Mouse (Mus musculus) hindbrain, embryonic 11.5 days (tissue): ENCODE data around the gene Scamp1. TPM values are rescaled to one million over a fixed set of nuclear protein-coding genes. Genes with fewer than 3 reads are reported as not detected.

ENCODE experiments used
- ATAC-seq: fragments of 200-750 bp; cut with Nextera tagmentation; 2 replicates; pipeline ENCODE4 v1.8.0; 2017; ENCODE audit warnings: mild to moderate bottlenecking, moderate TSS enrichment, moderate library complexity; ENCODE audit not compliant: low FRiP score
- DNase-seq: peaks from one replicate; pipeline ENCODE4 v3.0.0-alpha.2; 2015; ENCODE audit warnings: low spot score
- H3K27ac ChIP-seq: fragments of 300-500 bp; sonication (generic); 2 replicates; pipeline ENCODE4 v1.5.1; 2014; ENCODE audit warnings: mild to moderate bottlenecking, low read depth, low read length
- H3K27me3 ChIP-seq: fragments of 300-500 bp; sonication (generic); 2 replicates; pipeline ENCODE4 v1.6.1; 2014; ENCODE audit warnings: mild to moderate bottlenecking, low read length, moderate library complexity, mixed read lengths; ENCODE audit not compliant: control insufficient read depth, insufficient read depth
- H3K36me3 ChIP-seq: fragments of 300-500 bp; sonication (generic); 2 replicates; pipeline ENCODE4 v1.6.1; 2014; ENCODE audit warnings: mild to moderate bottlenecking, low read length, moderate library complexity, mixed read lengths; ENCODE audit not compliant: control insufficient read depth, insufficient read depth
- H3K4me1 ChIP-seq: fragments of 300-500 bp; sonication (generic); replicated peaks from 2 replicates; pipeline ENCODE4 v1.6.1; 2014; ENCODE audit warnings: low read length, mixed read lengths; ENCODE audit not compliant: control insufficient read depth, insufficient read depth
- H3K4me2 ChIP-seq: fragments of 300-500 bp; sonication (generic); replicated peaks from 2 replicates; pipeline ENCODE4 v1.6.1; 2014; ENCODE audit warnings: mild to moderate bottlenecking, low read depth, low read length
- H3K4me3 ChIP-seq: fragments of 300-500 bp; sonication (generic); 2 replicates; pipeline ENCODE4 v1.5.1; 2014; ENCODE audit warnings: low read depth, low read length
- H3K9ac ChIP-seq: fragments of 300-500 bp; sonication (generic); 2 replicates; pipeline ENCODE4 v1.6.1; 2014; ENCODE audit warnings: low read depth, low read length
- H3K9me3 ChIP-seq: fragments of 300-500 bp; sonication (generic); 2 replicates; pipeline ENCODE4 v1.6.1; 2016; ENCODE audit warnings: low read length; ENCODE audit not compliant: control insufficient read depth
- WGBS: fragments of 180-500 bp; shearing (Covaris S2); extraction: QIAGEN DNeasy Blood & Tissue Kit; methylation state at CpG from one replicate; pipeline ENCODE4 v1.1.7; 2014; 5-methylcytosine and 5-hydroxymethylcytosine counted together
- polyA plus RNA-seq: library from polyadenylated mRNA; unstranded; fragments of >200 nt; fragmentation: Nextera tagmentation; extraction: Ambion mirVana; gene quantifications from 2 replicates; pipeline ENCODE4 v1.2.1, GENCODE M21; 2014

Scamp1 gene
- polyA plus RNA-seq, 1 experiment from 2014 or later = 49.6 TPM

GRCm38 (mm10) chr13:94254286-94254685 lies 31.4 kb downstream of the Scamp1 start:
- ATAC-seq = no peak
- WGBS = 96% methylated on average over 3 of the region's 3 CpGs

DNA sequence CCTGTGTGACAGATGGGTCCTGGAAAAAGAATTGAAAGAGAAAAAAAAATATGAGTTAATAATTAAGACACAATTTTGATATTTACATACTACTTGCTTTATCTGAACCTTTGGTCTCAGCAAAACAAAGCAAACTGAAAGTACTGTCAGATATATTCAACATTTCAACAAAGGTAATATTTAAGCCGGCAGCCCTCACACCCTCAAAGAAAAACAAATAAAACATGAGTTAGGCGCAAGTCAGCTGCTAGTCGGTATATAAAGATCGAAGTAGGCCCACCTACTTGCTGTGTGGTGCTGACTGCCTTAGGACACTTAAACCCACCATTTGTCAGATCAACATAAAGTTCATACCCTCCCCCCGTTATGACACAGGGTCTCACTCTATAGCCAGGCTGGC lies 32.6 kb downstream of the Scamp1 start:
- WGBS = 91% methylated on average over 5 of the region's 5 CpGs

More at GRCm38 (mm10) chr13:94254286-94254685, 31.4 kb downstream of the Scamp1 start:
- no peak overlapping the region for H3K27ac ChIP-seq
- H3K9ac ChIP-seq = no peak overlapping the region
- no peaks in the 10 kb centered on the region for H3K27me3 ChIP-seq
- H3K9me3 ChIP-seq = no peaks in the 10 kb centered on the region
- no peak overlapping the region for H3K4me2 ChIP-seq
- DNase-seq = no peak
- H3K4me3 ChIP-seq = no peak overlapping the region
- no peaks in the 10 kb centered on the region for H3K4me1 ChIP-seq
- H3K36me3 ChIP-seq = no peaks in the 10 kb centered on the region

DNA sequence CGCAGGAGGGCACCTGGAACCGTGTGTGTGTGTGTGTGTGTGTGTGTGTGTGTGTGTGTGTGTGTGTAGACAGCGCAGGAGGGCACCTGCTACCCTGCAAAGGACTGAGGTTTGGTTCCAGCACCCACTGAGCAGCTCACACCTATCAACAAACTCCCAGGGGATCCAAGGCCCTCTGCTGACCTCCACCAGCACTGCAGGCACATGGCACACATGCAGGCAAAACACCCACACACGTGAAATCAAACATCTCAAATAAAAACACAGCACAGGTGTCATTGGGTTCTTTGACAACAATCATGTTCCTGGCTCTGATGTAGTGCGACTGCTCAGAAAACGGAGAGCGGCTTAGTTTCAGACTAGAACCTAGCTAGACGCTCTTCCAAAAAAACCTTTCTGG lies 34.9 kb downstream of the Scamp1 start:
- WGBS = 91% methylated on average over 7 of the region's 8 CpGs
- H3K9ac ChIP-seq = no peak overlapping the region
- no peaks in the 10 kb centered on the region for H3K27me3 ChIP-seq
- no peak overlapping the region for H3K4me2 ChIP-seq
- no peaks in the 10 kb centered on the region for H3K4me1 ChIP-seq
- no peaks in the 10 kb centered on the region for H3K36me3 ChIP-seq
- ATAC-seq = no peak
- no peak for DNase-seq
- H3K4me3 ChIP-seq = no peak overlapping the region
- H3K9me3 ChIP-seq = no peaks in the 10 kb centered on the region
- no peak overlapping the region for H3K27ac ChIP-seq

More for the DNA sequence above, 32.6 kb downstream of the Scamp1 start:
- H3K27ac ChIP-seq = no peak overlapping the region
- H3K36me3 ChIP-seq = no peaks in the 10 kb centered on the region
- H3K4me3 ChIP-seq = no peak overlapping the region
- ATAC-seq = no peak
- no peak overlapping the region for H3K4me2 ChIP-seq
- no peaks in the 10 kb centered on the region for H3K4me1 ChIP-seq
- no peaks in the 10 kb centered on the region for H3K9me3 ChIP-seq
- no peak for DNase-seq
- no peak overlapping the region for H3K9ac ChIP-seq
- no peaks in the 10 kb centered on the region for H3K27me3 ChIP-seq

DNA sequence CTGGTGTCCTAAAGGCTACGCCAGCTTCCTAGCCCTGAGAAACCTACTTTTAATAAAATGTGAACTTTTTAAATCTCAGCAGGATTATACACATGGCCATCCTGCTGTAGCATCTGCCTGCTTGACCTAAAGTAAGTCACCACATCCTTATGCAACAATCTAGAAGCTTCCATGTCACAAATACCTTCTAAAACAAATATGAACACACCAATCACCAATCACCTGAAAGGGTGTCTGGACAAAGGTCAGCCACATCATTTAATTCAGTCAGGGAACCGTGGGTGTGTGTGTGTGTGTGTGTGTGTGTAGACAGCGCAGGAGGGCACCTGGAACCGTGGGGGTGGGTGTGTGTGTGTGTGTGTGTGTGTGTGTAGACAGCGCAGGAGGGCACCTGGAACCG lies 35.5 kb downstream of the Scamp1 start:
- WGBS = 93% methylated on average over 6 of the region's 6 CpGs
- Histone ChIP-seq H3K36me3 (no peaks in the 10 kb centered on the region), H3K9me3 (no peaks in the 10 kb centered on the region), H3K4me3 (no peak overlapping the region), H3K4me2 (no peak overlapping the region), H3K9ac (no peak overlapping the region), H3K27me3 (no peaks in the 10 kb centered on the region), H3K4me1 (no peaks in the 10 kb centered on the region), H3K27ac (no peak overlapping the region)
- no peak for ATAC-seq
- no peak for DNase-seq

- ATAC-seq (no peak), DNase-seq (no peak)
- Histone ChIP-seq H3K27ac (no peak overlapping the region), H3K9ac (no peak overlapping the region), H3K4me1 (no peaks in the 10 kb centered on the region), H3K9me3 (no peaks in the 10 kb centered on the region), H3K36me3 (no peaks in the 10 kb centered on the region), H3K4me2 (no peak overlapping the region), H3K4me3 (no peak overlapping the region), H3K27me3 (no peaks in the 10 kb centered on the region)
- WGBS = 63% methylated on average over 2 of the region's 2 CpGs
Observed at GRCm38 (mm10) chr13:94242897-94243296, 42.8 kb downstream of the Scamp1 start.

DNA sequence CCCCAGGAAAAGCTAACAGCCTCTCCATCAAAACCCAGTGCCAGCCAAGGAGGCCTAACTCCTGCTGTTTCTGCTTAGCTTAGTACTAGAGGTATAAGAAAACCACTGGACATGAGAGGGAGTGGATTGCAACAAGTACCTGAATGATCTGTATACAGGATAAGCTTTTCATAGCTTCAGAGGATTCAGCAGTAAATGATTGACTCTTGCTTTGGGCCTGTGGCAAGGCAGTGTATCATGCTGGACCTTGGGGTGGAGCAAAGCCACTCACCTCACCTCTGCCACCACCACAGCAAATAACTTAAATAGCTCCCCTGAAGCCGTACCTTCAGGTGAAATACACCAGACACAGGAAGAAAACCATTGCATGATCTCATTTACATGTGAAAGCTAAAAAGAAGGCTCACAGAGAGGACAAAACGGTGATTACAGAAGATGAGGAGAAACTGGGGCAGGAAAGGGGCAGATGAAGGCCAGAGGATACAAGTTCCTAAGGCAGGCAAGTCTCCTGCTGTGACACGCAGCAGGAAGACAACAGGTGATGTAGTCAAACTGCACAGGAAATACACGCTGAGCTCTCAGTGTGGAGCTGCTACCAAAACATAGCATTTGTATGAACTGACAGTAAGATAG lies 43.6 kb downstream of the Scamp1 start:
- no peak for DNase-seq
- Histone ChIP-seq H3K4me2 (no peak overlapping the region), H3K27ac (no peak overlapping the region), H3K36me3 (no peaks in the 10 kb centered on the region), H3K9me3 (no peaks in the 10 kb centered on the region), H3K27me3 (no peaks in the 10 kb centered on the region), H3K4me1 (no peaks in the 10 kb centered on the region), H3K4me3 (no peak overlapping the region), H3K9ac (no peak overlapping the region)
- WGBS = 42% methylated on average over 4 of the region's 4 CpGs
- no peak for ATAC-seq

- WGBS = 28% methylated on average over 5 of the region's 5 CpGs
- H3K27me3 ChIP-seq = no peaks in the 10 kb centered on the region
- H3K9me3 ChIP-seq = no peaks in the 10 kb centered on the region
- DNase-seq (peak; percentile 15), ATAC-seq (no peak)
- no peaks in the 10 kb centered on the region for H3K36me3 ChIP-seq
- no peak overlapping the region for H3K4me3 ChIP-seq
- no peak overlapping the region for H3K9ac ChIP-seq
- no peak overlapping the region for H3K4me2 ChIP-seq
- no peaks in the 10 kb centered on the region for H3K4me1 ChIP-seq
- H3K27ac ChIP-seq = no peak overlapping the region
Observed at GRCm38 (mm10) chr13:94240873-94241272, 44.8 kb downstream of the Scamp1 start.

DNA sequence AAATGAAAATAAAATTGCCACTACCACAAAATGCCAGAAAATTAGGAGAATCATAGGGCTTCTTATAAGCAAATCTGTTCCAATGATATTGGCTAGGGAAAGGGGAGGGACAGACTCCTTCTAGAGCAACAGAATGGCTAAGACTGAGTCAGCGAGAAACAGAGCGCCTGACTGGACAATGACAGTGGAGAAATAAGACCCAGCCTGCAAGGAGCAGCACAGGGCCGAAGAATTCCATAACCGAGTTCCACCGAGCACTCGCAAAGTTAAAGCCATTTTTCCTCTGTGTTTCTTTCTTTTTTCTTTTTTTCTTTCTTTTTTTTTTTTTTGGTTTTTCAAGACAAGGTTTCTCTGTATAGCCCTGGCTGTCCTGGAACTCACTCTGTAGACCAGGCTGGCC lies 45.5 kb downstream of the Scamp1 start:
- DNase-seq (no peak), ATAC-seq (no peak)
- Histone ChIP-seq H3K9ac (no peak overlapping the region), H3K27me3 (no peaks in the 10 kb centered on the region), H3K36me3 (no peaks in the 10 kb centered on the region), H3K9me3 (no peaks in the 10 kb centered on the region), H3K4me1 (no peaks in the 10 kb centered on the region), H3K4me3 (no peak overlapping the region), H3K27ac (no peak overlapping the region), H3K4me2 (no peak overlapping the region)
- 84% methylated on average over 6 of the region's 6 CpGs for WGBS

GRCm38 (mm10) chr13:94239488-94239887 lies 46.2 kb downstream of the Scamp1 start:
- Histone ChIP-seq H3K36me3 (no peaks in the 10 kb centered on the region), H3K27ac (no peak overlapping the region), H3K9ac (no peak overlapping the region), H3K27me3 (no peaks in the 10 kb centered on the region), H3K9me3 (no peaks in the 10 kb centered on the region), H3K4me2 (no peak overlapping the region), H3K4me3 (no peak overlapping the region), H3K4me1 (no peaks in the 10 kb centered on the region)
- WGBS = 60% methylated on average over 4 of the region's 4 CpGs
- DNase-seq = no peak
- ATAC-seq = no peak
